Mouse (Mus musculus) kidney, adult 8-10 months (tissue): ENCODE measurements around the gene Chmp2b.

Source experiments
- DNase-seq, 2 experiments: peaks; one replicate each; pipeline ENCODE4 v3.0.0; 2022

Gene Chmp2b

DNA sequence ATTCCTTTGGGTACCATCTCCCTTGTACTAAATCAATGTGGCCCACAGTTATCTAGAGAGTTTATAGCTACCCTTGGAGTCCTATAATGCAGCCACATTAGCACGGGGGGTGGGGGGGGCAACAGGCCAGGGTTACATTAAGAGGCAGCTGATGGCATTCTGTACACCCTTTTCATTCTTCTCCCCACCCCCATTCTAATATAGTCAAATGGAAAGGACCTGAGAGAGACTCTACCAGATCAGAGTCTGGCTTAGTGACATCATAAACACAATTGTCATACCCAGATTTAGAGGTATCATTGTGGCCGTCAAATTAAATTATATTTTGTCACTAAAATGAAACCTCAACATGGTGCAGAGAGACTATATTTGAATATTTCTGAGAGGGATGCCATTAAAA is 36.5 kb downstream of the Chmp2b start:
- DNase-seq = no peak

DNA sequence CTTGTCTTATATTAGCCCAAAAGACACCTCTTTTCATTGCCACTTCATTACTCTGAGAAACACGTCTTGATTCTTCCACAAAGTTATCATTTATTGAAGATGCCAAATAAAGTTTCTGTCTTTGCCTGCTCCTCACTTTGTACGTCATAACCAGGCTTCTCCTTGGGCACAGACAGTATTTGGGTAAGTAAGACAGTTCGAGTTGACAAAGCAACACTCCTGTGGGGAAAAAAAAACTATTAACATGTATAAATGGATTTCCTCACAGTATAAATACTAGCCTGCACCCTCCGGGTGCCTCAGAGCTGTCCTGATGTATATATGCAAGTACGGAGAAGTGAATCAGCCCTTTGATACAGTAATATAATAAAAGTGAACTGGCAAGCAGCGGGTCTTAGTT is 42.3 kb downstream of the Chmp2b start, which contains the start of gene Pou1f1:
Pou1f1 (plus strand) TSS at position 301 of the 400 bp plus-strand sequence.
- no peak for DNase-seq

DNA sequence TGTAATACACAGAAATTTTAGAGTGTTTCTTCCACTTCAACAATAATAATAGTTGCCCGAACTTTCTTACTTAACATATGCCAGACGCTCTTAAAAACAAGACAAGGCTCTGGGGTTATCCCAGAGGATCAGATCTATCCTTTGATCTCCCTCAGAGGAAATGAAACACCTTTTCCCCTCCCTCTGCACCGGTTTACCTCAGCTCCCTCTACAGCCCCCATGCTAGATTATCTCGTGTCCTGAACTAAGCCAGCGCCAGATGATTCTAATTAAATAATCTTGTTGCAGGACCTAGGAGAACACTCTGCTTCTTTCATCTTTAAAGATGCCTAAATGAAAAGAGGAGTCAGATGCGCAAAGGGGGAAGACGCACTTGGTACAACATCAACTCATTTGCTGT is 48.3 kb downstream of the Chmp2b start:
- no peak for DNase-seq

DNA sequence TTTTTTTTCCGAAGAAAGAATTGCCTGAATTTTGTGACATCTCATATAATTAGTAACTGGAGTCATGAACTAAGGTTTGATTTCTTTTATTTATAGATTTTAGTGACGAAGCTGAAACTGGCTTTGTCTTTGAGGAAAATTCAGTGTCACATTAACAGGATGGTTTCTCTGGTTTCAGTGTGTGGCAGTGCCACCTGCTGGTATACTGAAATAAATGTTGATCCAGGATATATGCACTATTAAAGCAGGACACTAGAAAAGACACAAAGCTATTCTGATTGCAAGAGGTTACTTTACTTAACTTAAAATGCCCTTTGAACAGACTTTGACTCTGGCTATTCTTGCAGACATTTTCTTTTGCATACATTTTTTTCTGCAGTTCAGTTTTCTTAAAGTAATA is 65.5 kb downstream of the Chmp2b start:
- peak; percentile 4 to 14 for DNase-seq

DNA sequence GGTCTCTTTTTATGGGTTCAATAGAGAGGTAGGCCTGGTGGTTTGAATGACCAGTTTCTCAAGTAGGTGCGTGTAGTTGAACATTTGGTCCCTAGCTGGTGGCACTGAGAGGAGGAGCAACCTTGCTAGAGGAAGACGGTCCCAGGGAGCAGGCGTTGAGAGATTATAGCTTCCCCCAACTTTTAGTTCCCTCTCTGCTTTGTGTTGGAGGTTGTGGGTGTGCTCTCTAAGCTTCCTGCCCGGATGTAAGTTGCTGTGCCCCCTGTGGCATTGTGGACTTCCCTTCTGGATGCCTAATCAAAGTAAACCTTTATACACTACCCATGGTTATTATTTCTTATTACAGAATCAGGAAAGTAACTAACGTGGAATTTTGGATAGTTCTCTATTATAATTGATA is 66.5 kb downstream of the Chmp2b start:
- DNase-seq = no peak
